Mouse (Mus musculus): ENCODE data around the gene Exoc3l.

DNA sequence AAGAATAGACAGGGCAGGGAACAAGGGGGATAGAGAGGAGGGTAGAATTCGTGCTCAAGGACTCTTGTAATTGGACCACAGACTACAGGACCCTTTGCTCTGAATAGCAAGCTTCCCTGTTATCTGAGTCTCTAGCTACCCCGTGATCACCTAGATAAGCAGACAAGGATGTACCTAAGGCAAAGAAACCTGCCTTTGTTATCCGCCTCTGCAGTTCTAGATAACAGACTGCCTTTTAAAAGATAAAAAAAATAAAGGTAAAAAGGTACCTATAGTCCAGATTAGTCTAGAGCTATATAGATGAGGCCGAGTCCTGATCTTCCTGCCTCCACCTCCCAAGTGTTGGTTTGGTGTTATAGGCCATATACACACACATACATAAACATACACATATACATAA, 46.9 kb upstream of the Exoc3l start:
- TF ChIP-seq CTCF (IDR thresholded peaks at IDR 0.05; ENCODE audit: low read depth, low read length): no peak
- no peak for TF ChIP-seq TAL1 (conservative IDR thresholded peaks at IDR 0.05; ENCODE audit: low read depth, low read length)
- no peak for TF ChIP-seq GATA1 (IDR thresholded peaks at IDR 0.05; ENCODE audit: borderline replicate concordance, low read length)
- no peak for TF ChIP-seq GATA2 (IDR thresholded peaks at IDR 0.05; ENCODE audit: borderline replicate concordance, low read depth, low read length)
